Mouse (Mus musculus) small intestine, adult 2 months (tissue): ENCODE results near the gene Gm28845.

Experiments used
- CTCF ChIP-seq: fragments of 200-500 bp; IDR thresholded peaks from 2 replicates; pipeline ENCODE4 v1.5.1; 2012; ENCODE audit warnings: low read depth, mild to moderate bottlenecking, control low read depth, inconsistent platforms, low read length, moderate library complexity, mixed read lengths; ENCODE audit not compliant: insufficient replicate concordance, insufficient read length; ENCODE audit errors: extremely low read depth
- POLR2A ChIP-seq: fragments of 200-500 bp; IDR thresholded peaks from 2 replicates; pipeline ENCODE4 v1.6.1; 2012; ENCODE audit warnings: low read depth, mild to moderate bottlenecking, control low read depth, inconsistent platforms, low read length, moderate library complexity

- no peak for TF ChIP-seq CTCF
- no peak for TF ChIP-seq POLR2A
Observed at GRCm38 (mm10) chr1:65052140-65052539, 67.2 kb downstream of the Gm28845 start.
